Mouse (Mus musculus): Measurements from ENCODE around the gene Rgl3.

Rgl3 gene

DNA sequence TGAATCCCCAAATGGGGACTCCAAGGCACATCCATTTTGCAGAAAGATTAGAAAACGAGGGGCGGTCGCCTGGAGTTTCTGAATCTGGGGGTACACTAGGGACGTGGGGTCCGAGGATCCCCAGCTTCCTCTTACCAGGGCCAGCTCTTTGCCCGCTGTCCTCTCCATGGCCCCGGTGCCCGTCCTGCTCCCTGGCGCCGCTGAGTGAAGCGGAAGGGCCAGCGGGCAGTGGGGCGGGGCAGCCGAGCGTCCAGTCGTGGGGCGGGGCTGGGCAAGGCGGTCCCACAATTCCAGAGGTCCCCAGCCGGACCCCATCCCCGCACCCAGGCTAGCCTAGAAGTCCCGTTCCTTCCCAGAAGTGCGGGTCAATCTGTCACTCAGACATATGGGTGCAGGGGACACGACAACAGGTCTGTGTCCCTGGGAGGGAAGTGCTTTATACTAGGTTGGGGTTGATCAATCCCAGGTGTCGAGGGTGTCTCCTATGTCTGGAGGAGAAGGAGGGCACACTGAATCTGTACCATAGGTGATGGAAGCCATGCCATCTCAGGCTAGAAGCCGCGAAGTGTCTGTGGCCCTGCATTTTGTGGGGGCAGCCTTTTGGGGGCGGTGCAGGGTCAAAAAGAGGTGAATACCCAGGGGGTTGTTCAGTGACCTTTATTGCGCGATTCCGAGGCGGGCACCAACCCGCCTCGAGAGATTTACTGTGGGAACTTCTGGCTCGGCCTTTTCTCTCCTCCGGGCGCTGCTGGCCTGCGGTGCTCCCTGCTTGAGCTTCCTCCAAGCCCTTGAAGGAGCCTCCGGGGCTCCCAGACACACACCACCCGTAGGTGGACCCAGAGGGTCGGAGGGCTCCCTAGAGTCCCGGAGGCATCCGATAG, at the start of gene Rgl3:
Gene Rgl3 (minus strand): TSS at position 217 of the 881 bp plus-strand sequence.
- peak; percentile 21 for DNase-seq (ENCODE audit: low spot score)

DNA sequence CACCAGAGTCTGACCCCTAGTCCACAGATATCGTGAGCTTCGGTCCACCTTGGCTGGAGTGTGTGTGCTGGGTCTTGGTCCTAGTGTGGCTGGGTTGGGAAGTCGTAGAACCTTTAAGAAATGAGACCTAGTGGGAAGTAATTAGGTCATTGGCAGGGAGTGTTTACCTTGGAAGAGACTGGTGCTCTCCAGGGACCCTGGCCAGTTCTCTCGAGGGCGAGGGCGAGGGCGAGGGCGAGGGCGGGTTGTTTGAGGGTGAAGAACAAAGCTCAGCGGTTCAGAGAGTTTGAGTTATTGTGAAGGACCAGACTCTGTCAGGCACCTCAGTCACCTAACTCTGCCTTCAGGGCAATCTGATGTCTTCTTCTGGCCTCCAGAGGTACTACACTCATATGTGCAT, 48.6 kb upstream of the Rgl3 start:
- DNase-seq (ENCODE audit: low spot score), result no peak

DNA sequence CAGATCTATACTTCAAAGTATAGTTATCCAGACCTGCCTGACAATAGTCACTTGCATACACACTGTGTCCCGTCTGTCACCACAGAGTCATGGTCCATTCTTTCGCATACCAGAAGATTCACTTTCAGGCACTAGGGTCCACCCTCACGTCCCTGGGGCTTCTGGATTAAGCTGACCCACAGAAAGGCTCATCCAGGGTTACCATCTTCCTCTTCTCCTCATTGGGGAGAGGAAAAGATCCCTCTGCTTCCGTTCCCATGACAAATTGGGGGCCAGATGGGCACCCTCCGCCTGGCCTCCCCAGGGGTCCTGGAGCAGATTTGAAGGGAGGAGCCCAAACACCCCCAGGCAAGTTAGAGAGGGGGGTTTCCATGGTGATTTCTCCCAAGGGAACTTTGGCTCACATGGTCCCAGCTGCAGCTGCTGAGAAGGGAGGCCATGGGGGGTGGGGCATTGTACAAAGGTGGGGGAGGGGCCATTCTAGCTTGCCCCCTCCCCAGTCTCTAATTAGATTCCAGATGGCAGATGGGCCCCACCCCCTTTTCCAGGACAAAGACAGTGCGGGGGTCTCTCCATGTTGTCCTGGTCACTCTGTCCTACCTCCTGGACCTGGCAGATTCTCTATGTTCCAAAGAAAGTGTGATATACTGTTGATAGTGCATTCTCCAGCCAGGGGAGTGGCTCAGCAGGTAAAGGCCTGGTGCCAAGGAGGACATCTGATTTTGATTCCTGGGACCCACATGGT, 46.2 kb upstream of the Rgl3 start:
- DNase-seq (ENCODE audit: low spot score), result no peak

GRCm38 (mm10) chr9:22030386-22030785, 41.1 kb upstream of the Rgl3 start:
- DNase-seq (ENCODE audit: low spot score), result no peak

GRCm38 (mm10) chr9:22028467-22028866, 39.2 kb upstream of the Rgl3 start:
- DNase-seq (ENCODE audit: low spot score), result no peak

DNA sequence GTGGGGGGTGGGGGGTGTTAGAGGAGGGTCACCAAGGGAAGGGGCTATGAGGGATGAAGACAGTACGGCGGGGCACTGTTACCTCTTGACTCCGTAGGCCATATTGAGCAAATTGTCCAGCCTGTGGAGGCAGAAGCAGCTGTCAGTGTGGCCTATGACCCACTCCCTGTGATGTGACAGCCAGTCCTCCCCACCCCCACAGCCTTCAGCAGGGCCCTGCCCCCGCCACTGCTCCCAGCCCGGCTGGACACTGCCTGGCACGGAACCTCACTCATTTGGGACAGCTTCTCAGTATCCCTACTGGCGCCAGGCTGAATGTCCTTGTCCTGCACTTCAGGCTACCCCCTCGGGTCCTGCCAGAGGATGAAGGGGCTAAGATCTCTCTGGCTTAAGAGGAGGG, 35.3 kb upstream of the Rgl3 start:
- DNase-seq (ENCODE audit: low spot score), result no peak

DNA sequence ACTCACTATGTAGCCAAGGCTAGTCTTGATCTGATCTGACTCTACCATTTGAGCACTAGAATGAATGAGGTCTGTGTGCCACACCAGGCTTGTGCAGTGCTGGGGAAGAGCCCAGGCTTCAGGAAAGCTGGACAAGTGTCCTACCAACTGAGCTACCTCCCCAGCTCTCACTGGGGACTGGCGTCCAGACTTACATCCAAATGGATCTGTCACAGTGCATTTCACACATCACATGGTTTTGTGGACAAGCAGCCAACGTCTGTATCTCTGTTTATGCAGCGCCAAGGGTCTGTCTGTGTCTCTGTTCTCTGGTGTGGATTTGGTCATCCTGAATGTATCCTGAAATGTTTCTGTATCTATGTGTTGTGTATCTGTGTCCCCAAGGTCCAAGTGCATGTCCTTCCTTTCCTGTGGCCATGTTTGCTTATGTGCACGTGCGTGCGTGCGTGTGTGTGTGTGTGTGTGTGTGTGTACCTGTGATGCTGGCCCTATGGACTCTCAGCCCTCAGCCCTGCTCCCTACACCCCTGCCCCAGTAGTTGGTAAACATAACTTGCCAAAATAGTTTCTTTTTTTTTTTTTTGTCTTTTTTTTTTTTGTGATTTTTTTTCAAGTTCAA, 28.1 kb upstream of the Rgl3 start:
- DNase-seq (ENCODE audit: low spot score), result no peak

GRCm38 (mm10) chr9:22016245-22016644, 27.0 kb upstream of the Rgl3 start:
- no peak for DNase-seq (ENCODE audit: low spot score)

DNA sequence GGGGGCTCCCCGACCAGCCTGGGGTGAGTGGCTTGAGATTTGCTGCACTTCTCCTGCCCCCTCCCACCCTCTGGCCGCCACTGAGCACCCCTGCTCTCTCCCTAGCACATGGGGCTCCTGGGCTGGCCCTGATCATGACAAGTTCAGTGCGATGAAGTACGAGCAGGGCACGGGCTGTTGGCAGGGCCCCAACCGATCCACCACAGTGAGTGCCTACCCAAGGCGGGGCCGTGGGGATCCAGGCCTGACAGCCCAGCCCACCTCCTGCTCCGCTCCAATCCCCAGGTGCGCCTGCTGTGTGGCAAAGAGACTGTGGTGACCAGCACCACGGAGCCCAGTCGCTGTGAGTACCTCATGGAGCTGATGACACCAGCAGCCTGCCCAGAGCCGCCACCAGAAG, 23.5 kb upstream of the Rgl3 start:
- DNase-seq (ENCODE audit: low spot score), result no peak

GRCm38 (mm10) chr9:22011055-22011454, 21.8 kb upstream of the Rgl3 start:
- DNase-seq (ENCODE audit: low spot score), result no peak

- no peak for DNase-seq (ENCODE audit: low spot score)
Observed at GRCm38 (mm10) chr9:22004546-22004945, 15.3 kb upstream of the Rgl3 start.

GRCm38 (mm10) chr9:22003163-22003554, 13.9 kb upstream of the Rgl3 start:
- no peak for DNase-seq (ENCODE audit: low spot score)

DNA sequence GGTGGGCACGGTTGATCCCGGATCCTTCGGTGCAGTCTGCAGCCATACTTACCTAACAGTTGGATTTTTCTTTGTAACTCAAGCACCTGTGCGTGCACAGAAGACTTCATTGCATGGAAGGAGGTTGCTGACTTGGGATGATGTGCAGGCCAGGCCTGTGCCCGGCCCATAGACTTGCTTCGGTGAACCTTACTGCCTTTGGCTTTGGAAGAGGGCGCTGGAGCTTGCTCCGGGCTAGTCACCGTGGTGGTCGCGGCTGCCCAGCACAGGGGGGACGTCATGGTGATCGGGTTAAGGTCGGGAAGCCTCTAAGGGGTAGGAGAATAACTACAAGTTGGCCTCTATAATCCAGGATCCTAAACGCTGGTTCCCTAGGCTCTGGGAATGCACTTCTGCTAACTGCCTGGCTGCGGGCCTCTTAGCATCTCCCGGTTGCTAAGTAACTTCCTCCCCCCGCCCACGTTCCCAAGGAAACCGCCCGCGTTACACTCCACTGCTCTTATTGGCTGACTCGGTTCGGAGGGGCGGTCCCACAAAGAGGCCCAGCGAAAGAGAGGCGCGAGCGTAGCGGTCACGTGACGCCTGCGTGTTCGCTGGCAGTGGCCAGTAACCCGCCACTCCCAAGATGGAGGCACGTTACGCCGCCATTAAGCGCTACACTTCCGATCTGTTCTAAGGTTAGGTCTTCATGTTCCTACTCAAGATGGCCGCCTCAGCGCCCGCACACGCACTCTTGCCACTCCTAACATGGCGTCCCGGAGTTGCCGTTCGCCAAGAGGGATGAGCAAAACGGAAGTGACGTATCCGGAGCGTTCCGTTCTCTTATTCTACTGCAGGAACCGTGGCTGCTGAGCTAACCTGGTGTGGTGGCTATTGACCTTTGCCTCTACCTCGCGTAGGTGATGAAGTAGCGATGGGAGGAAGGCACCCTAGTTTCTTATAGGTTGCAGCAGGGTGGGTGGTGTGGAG, 13.2 kb upstream of the Rgl3 start, which contains the start of the genes Ccdc151 and Prkcsh:
Gene Ccdc151 (minus strand): TSS at position 441 of the 969 bp plus-strand sequence.
Gene Prkcsh (plus strand): TSS at position 613 of the 969 bp plus-strand sequence.
- peak; percentile 100 for DNase-seq (ENCODE audit: low spot score)

GRCm38 (mm10) chr9:22001633-22002032, 12.4 kb upstream of the Rgl3 start:
- no peak for DNase-seq (ENCODE audit: low spot score)

DNA sequence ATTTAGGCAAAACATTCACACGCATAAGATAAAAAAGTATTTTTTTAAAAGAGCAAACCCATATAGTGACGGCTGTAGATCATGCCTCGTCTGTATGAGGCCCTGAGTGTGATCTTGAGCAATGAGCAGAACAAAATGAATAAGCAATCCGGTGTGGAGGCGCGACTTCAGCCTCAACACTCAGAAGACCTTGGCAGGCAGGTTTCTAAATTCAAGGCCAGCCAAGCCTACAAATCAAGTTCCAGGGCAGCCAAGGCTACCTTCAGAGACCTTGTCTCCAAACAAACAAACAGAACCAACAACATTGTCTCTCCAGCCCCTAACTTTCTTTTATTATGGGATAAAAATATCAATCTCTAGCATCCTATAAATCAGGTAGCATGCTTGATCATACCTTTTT, 11.1 kb upstream of the Rgl3 start:
- DNase-seq (ENCODE audit: low spot score), result no peak

GRCm38 (mm10) chr9:21996178-21996867, 7.1 kb upstream of the Rgl3 start:
- no peak for DNase-seq (ENCODE audit: low spot score)

DNA sequence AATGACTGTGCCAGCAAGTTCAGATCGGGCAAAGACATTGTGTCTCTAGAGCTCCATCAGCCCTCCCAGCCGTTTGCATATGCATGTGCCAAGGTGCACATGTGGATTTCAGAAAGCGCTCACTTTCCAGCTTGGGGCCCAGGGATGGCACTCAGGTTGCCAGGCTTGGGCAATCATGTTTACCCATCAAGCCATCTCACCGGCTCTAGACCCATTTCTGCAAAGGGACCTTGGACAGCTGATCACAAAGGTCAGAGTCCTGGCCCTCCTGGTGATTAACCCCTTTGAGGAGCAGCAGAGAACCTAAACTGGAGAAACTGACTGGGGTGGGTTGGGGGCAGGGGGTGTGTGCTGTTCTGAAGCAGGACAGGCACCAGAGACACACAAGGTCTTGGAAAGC, 3.0 kb upstream of the Rgl3 start:
- no peak for DNase-seq (ENCODE audit: low spot score)

DNA sequence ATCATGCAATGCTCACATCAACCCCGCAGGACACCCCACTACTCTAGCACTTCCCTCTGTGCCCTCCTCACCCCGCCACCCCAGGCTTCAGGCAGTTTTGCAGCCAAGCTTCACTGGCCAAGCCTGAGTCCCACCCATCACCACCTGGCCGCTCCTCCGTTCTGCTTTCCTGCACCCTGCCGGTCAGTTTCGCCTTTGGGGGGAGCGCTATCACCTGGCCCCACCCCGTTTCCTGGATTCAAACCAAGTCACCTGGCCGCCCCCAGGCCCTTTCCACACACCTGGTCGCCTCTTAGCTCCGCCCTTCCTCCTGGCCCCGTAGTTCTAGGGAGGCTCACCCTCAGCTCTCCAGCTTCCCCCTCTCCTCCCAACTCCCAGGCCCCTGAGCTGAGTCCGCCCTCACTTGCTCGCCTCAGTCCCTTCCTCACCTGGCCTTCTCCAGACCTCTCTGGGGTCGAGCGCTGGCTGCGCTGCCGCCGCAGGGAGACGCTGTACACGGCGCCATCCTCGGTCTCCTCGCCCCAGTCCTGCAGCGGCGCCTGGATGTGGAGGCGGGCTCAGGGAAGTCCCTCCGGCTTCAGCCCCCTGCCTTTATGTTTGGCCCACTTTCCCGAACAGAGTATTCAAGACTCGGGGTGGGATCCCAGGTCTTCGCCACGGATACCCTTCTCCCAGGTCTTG, 685 bp downstream of the Rgl3 start:
- DNase-seq (ENCODE audit: low spot score), result no peak

DNA sequence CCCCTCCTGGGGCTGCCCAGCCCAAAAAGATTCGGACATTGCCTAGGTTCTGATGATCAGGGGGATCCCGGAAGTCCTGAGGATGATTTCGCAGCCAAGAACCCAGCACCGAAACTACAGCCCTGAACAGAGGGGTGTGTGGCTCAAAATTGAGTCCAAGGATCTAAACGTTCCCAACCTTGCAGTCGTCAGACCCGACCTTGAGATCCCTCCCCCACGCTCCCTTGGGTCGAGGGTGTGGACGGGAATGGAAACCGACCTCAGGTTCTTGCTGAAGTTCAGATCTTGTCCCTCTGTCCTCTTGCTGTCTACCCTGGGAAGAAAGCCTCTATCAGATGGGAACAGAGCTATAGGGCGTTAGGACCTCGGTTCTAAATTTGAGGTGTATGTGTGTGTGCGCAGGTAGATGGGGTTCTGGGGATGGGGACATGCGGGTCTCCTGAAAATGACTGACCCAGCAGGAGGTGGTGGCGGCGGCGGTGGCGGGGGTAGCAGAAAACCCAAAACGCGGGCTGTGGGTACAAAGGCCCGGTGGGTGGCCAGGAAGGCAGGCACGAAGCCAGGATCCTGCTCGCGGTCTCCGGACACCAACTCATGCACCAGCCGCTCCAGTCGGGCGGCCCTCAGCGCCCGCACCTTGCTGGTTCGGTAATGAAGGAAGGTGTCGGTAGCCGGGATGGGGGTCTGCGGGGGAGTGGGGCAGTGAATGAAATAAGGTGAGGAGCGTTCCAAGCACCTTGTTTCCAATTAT, 1.5 kb downstream of the Rgl3 start:
- no peak for DNase-seq (ENCODE audit: low spot score)

DNA sequence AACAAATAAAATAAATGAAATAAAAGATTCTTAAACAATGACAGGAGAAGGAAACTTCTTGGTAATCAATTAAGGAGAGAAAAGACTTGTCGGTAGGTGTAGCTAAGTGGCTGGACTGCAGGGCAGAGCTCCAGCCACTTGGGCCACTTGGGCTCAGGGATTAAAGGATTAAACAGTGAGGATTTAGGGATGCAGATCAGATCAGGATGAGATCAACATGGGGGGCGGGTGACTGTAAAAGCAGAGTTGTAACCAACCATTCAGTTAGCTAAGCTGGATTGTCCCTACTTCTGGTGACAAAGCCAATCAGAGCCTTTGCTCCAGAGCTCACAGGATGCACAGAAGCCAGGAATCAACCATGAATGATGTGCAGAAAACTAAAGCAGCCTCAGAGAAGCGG, 5.3 kb downstream of the Rgl3 start:
- no peak for DNase-seq (ENCODE audit: low spot score)
